9 mouse cellular contexts compared by ENCODE assay signal in genomic region chr11:102224686-102225085, GRCm38 (mm10). TPM values are rescaled to one million over a fixed set of nuclear protein-coding genes. Genes with fewer than 3 reads are reported as not detected.
DNase-seq lines count a peak whose midpoint lies in the region; ATAC-seq and TF ChIP-seq lines count a peak whose summit lies in the region.
"Had no signal": no experiment of that assay in that cellular context is flagged by ENCODE, and none has a peak within 500 bp of the region (broad histone marks: within the 10 kb centered on the region; RNA-seq: fewer than 3 reads in every experiment).

No protein-coding gene starts in this region.

- no peak overlapping the region for H3K27ac ChIP-seq in kidney, adult 2 months (ENCODE audit: insufficient read depth, low read depth, low read length)
- peak overlapping the region; percentile 42 for H3K27ac ChIP-seq in heart, embryonic 15.5 days
- H3K27ac ChIP-seq in liver, adult 2 months (replicated peaks; ENCODE audit: insufficient read depth, low read depth, low read length), result no peak overlapping the region
- H3K27ac ChIP-seq in stomach, embryonic 16.5 days (ENCODE audit: low read length), result peak overlapping the region; percentile 32; the same call in 1 of the 2 replicates
- H3K27ac ChIP-seq: macrophage had no signal

- no peak for TF ChIP-seq CTCF in kidney, adult 2 months (conservative IDR thresholded peaks at IDR 0.05; ENCODE audit: insufficient read depth, insufficient read length, low read depth, low read length)
- TF ChIP-seq CTCF in liver, adult 2 months (IDR thresholded peaks at IDR 0.05; ENCODE audit: low read depth, low read length), result no peak

- no peaks in the 10 kb centered on the region for H3K36me3 ChIP-seq in kidney, adult 2 months (ENCODE audit: control insufficient read depth, insufficient read depth, low read length)
- no peaks in the 10 kb centered on the region for H3K36me3 ChIP-seq in heart, embryonic 15.5 days
- H3K36me3 ChIP-seq in liver, adult 2 months (ENCODE audit: control insufficient read depth, insufficient read depth, low read length), result no peaks in the 10 kb centered on the region
- H3K36me3 ChIP-seq in stomach, embryonic 16.5 days (ENCODE audit: control insufficient read depth, insufficient read depth, low read length), result no peaks in the 10 kb centered on the region

- no peak for TF ChIP-seq POLR2A in kidney, adult 2 months (IDR thresholded peaks at IDR 0.05; ENCODE audit: low read depth, low read length)
- TF ChIP-seq POLR2A in liver, adult 2 months (IDR thresholded peaks at IDR 0.05; ENCODE audit: extremely low read depth, insufficient read depth, low read length), result no peak

- ATAC-seq in heart, embryonic 15.5 days (replicated peaks; ENCODE audit: insufficient number of reproducible peaks, insufficient read depth, low FRiP score, low read depth), result no peak
- ATAC-seq in stomach, embryonic 16.5 days (ENCODE audit: insufficient read depth, low FRiP score), result no peak

- 32% methylated on average over 22 of the region's 22 CpGs for WGBS in kidney, adult 2 months
- 10% methylated on average over 22 of the region's 22 CpGs for WGBS in heart, embryonic 15.5 days
- 37% methylated on average over 22 of the region's 22 CpGs for WGBS in liver, adult 2 months
- 15% methylated on average over 22 of the region's 22 CpGs for WGBS in stomach, embryonic 16.5 days

- H3K79me2 ChIP-seq in liver, adult 2 months (ENCODE audit: control insufficient read depth, insufficient read depth, low read length), result peaks cover 46% of the 10 kb centered on the region

- intact Hi-C loops in left cerebral cortex, postnatal 36 days (cut with DNase I), result loop anchor here (5.0 kb wide), 1 partner anchor 37 kb away; the partner anchor contains the start of genes G6pc3 and Lsm12

- H3K9ac ChIP-seq in heart, embryonic 15.5 days, result peak overlapping the region; percentile 19; the same call in 1 of the 2 replicates
- peak overlapping the region; percentile 48 for H3K9ac ChIP-seq in liver, adult 2 months (ENCODE audit: low read depth, low read length)
- H3K9ac ChIP-seq in stomach, embryonic 16.5 days (ENCODE audit: low read length), result peak overlapping the region; percentile 58

- peak; percentile 45 for DNase-seq in kidney, adult 2 months
- DNase-seq in kidney, adult 11 months, result no peak
- peak; percentile 77 for DNase-seq in adrenal gland, postnatal 25 days
- peak; percentile 47 for DNase-seq in liver, adult 2 months (ENCODE audit: extremely low read depth, low read depth, low spot score)
- DNase-seq in left cerebral cortex, postnatal 36 days (ENCODE audit: low spot score in 2 of 2), result no peak
- DNase-seq in gastrocnemius, adult 8-10 months (ENCODE audit: low spot score in 2 of 2), result no peak

- peak overlapping the region; percentile 17; the same call in 1 of the 2 replicates for H3K4me3 ChIP-seq in kidney, adult 2 months (ENCODE audit: insufficient read depth, low read depth, low read length)
- peak overlapping the region; percentile 26 for H3K4me3 ChIP-seq in heart, embryonic 15.5 days
- H3K4me3 ChIP-seq in liver, adult 2 months (ENCODE audit: insufficient read depth, low read depth, low read length), result peak overlapping the region; percentile 46; the same call in 1 of the 2 replicates
- H3K4me3 ChIP-seq in stomach, embryonic 16.5 days (replicated peaks; ENCODE audit: low read length), result peak overlapping the region; percentile 18

- H3K4me2 ChIP-seq in heart, embryonic 15.5 days, result peak overlapping the region; percentile 59
- peak overlapping the region; percentile 44 for H3K4me2 ChIP-seq in stomach, embryonic 16.5 days (ENCODE audit: low read depth, low read length)

- no peaks in the 10 kb centered on the region for H3K9me3 ChIP-seq in heart, embryonic 15.5 days (replicated peaks)
- H3K9me3 ChIP-seq in stomach, embryonic 16.5 days (replicated peaks; ENCODE audit: control insufficient read depth, low read length), result no peaks in the 10 kb centered on the region

- no peaks in the 10 kb centered on the region for H3K27me3 ChIP-seq in kidney, adult 2 months (replicated peaks; ENCODE audit: control insufficient read depth, insufficient read depth, low read length)
- H3K27me3 ChIP-seq in heart, embryonic 15.5 days, result no peaks in the 10 kb centered on the region
- H3K27me3 ChIP-seq in liver, adult 2 months (ENCODE audit: control insufficient read depth, insufficient read depth, low read length), result no peaks in the 10 kb centered on the region
- H3K27me3 ChIP-seq in stomach, embryonic 16.5 days (ENCODE audit: control insufficient read depth, insufficient read depth, low read length), result no peaks in the 10 kb centered on the region

- peaks cover 26% of the 10 kb centered on the region for H3K4me1 ChIP-seq in kidney, adult 2 months (ENCODE audit: control insufficient read depth, insufficient read depth, low read length)
- H3K4me1 ChIP-seq in heart, embryonic 15.5 days (replicated peaks), result peaks cover 93% of the 10 kb centered on the region
- H3K4me1 ChIP-seq in liver, adult 2 months (ENCODE audit: control insufficient read depth, insufficient read depth, low read length), result peaks cover 35% of the 10 kb centered on the region
- peaks cover 76% of the 10 kb centered on the region for H3K4me1 ChIP-seq in stomach, embryonic 16.5 days (ENCODE audit: control insufficient read depth, insufficient read depth, low read length)

RNA-seq across cellular contexts. Expression of gene Hdac5, which starts 5.3 kb away (rescaled TPM):
- 69.2 TPM in 2 replicates for polyA plus RNA-seq in kidney, adult 2 months (2012; rRNA removed)
- 79.9 and 117 TPM in 2 replicates for total RNA-seq in adrenal gland, postnatal 25 days (2021)
- 76.7 and 86.8 TPM in 2 replicates for polyA plus RNA-seq in heart, embryonic 15.5 days (2015; fragmentation: Nextera tagmentation; extraction: Ambion mirVana)
- 15.9 and 25.0 TPM in 2 replicates for total RNA-seq in liver, adult 2 months (2014; rRNA removed)
- 38.2 and 60.5 TPM in 2 replicates for polyA plus RNA-seq in liver, adult 2 months (2012; rRNA removed)
- 60.6 and 67.4 TPM in 2 replicates for polyA plus RNA-seq in stomach, embryonic 16.5 days (2015; fragmentation: Nextera tagmentation; extraction: Ambion mirVana)
- 100 to 1,000 TPM; 270 to 275 TPM for total RNA-seq in left cerebral cortex, postnatal 36 days (2021)
- 10 to 100 TPM; 77.5 to 86.2 (median 83.2) TPM for total RNA-seq in gastrocnemius, adult 8-10 months (2022)

RNA-seq across cellular contexts. Expression of gene BC030867, which starts 24.0 kb away (rescaled TPM):
- polyA plus RNA-seq in kidney, adult 2 months (2012; rRNA removed), result 0.41 and 0.81 TPM in 2 replicates
- total RNA-seq in adrenal gland, postnatal 25 days (2021), result 1.3 and 1.5 TPM in 2 replicates
- polyA plus RNA-seq in heart, embryonic 15.5 days (2015; fragmentation: Nextera tagmentation; extraction: Ambion mirVana), result 8.3 and 12.7 TPM in 2 replicates
- total RNA-seq in liver, adult 2 months (2014; rRNA removed), result 0.27 TPM in 1 of 2 replicates, not detected in the other
- 0.20 and 0.38 TPM in 2 replicates for polyA plus RNA-seq in liver, adult 2 months (2012; rRNA removed)
- polyA plus RNA-seq in stomach, embryonic 16.5 days (2015; fragmentation: Nextera tagmentation; extraction: Ambion mirVana), result 10.8 and 12.4 TPM in 2 replicates
- 1 to 10 TPM; 1.2 TPM for total RNA-seq in left cerebral cortex, postnatal 36 days (2021)
- total RNA-seq in gastrocnemius, adult 8-10 months (2022), result not detected

RNA-seq across cellular contexts. Expression of gene G6pc3, which starts 35.3 kb away (rescaled TPM):
- polyA plus RNA-seq in kidney, adult 2 months (2012; rRNA removed), result 127 and 138 TPM in 2 replicates
- total RNA-seq in adrenal gland, postnatal 25 days (2021), result 132 and 143 TPM in 2 replicates
- 20.9 and 23.3 TPM in 2 replicates for polyA plus RNA-seq in heart, embryonic 15.5 days (2015; fragmentation: Nextera tagmentation; extraction: Ambion mirVana)
- 2.8 and 3.6 TPM in 2 replicates for total RNA-seq in liver, adult 2 months (2014; rRNA removed)
- 17.1 and 25.9 TPM in 2 replicates for polyA plus RNA-seq in liver, adult 2 months (2012; rRNA removed)
- polyA plus RNA-seq in stomach, embryonic 16.5 days (2015; fragmentation: Nextera tagmentation; extraction: Ambion mirVana), result 28.0 and 28.7 TPM in 2 replicates
- 10 to 100 TPM; 56.1 to 67.2 TPM for total RNA-seq in left cerebral cortex, postnatal 36 days (2021)
- 10 to 100 TPM; 61.5 to 73.2 (median 63.8) TPM for total RNA-seq in gastrocnemius, adult 8-10 months (2022)

RNA-seq across cellular contexts. Expression of gene Lsm12, which starts 39.6 kb away (rescaled TPM):
- 33.0 and 39.6 TPM in 2 replicates for polyA plus RNA-seq in kidney, adult 2 months (2012; rRNA removed)
- 72.6 and 92.6 TPM in 2 replicates for total RNA-seq in adrenal gland, postnatal 25 days (2021)
- 74.6 and 83.4 TPM in 2 replicates for polyA plus RNA-seq in heart, embryonic 15.5 days (2015; fragmentation: Nextera tagmentation; extraction: Ambion mirVana)
- 11.4 and 14.1 TPM in 2 replicates for total RNA-seq in liver, adult 2 months (2014; rRNA removed)
- 24.3 and 24.5 TPM in 2 replicates for polyA plus RNA-seq in liver, adult 2 months (2012; rRNA removed)
- 79.2 and 85.4 TPM in 2 replicates for polyA plus RNA-seq in stomach, embryonic 16.5 days (2015; fragmentation: Nextera tagmentation; extraction: Ambion mirVana)
- total RNA-seq in left cerebral cortex, postnatal 36 days (2021), result 10 to 100 TPM; 58.0 to 58.7 TPM
- 100 to 1,000 TPM; 108 to 127 (median 111) TPM for total RNA-seq in gastrocnemius, adult 8-10 months (2022)

RNA-seq across cellular contexts. Expression of gene Asb16, which starts 43.9 kb away (rescaled TPM):
- polyA plus RNA-seq in kidney, adult 2 months (2012; rRNA removed), result 0.10 and 0.70 TPM in 2 replicates
- 0.36 TPM in 1 of 2 replicates, not detected in the other for total RNA-seq in adrenal gland, postnatal 25 days (2021)
- 0.05 and 0.06 TPM in 2 replicates for polyA plus RNA-seq in heart, embryonic 15.5 days (2015; fragmentation: Nextera tagmentation; extraction: Ambion mirVana)
- 0.09 TPM in 1 of 2 replicates, not detected in the other for total RNA-seq in liver, adult 2 months (2014; rRNA removed)
- 0.16 and 0.20 TPM in 2 replicates for polyA plus RNA-seq in liver, adult 2 months (2012; rRNA removed)
- polyA plus RNA-seq in stomach, embryonic 16.5 days (2015; fragmentation: Nextera tagmentation; extraction: Ambion mirVana), result 0.12 TPM in 1 of 2 replicates, not detected in the other
- total RNA-seq in left cerebral cortex, postnatal 36 days (2021), result 1 to 10 TPM; 1.2 to 1.7 TPM
- 10 to 100 TPM; 92.5 to 99.3 (median 93.6) TPM for total RNA-seq in gastrocnemius, adult 8-10 months (2022)
- polyA plus RNA-seq: macrophage had no signal

Comparison
In these comparisons a context has a peak if more than half of its experiments do, and no peak if none do; other contexts are left out.
1. DNase-seq: peak in kidney, adult 2 months (single experiment), adrenal gland, postnatal 25 days (single experiment) and liver, adult 2 months (single experiment); none in kidney, adult 11 months (single experiment), left cerebral cortex, postnatal 36 days (0 of 2) and gastrocnemius, adult 8-10 months (0 of 2).
2. H3K27ac ChIP-seq: peak in heart, embryonic 15.5 days (single experiment) and stomach, embryonic 16.5 days (single experiment); none in kidney, adult 2 months (single experiment) and liver, adult 2 months (single experiment).
3. RNA of gene G6pc3, which starts 35.3 kb away (total RNA-seq): 132 to 143 TPM in adrenal gland, postnatal 25 days, 56.1 to 67.2 TPM in left cerebral cortex, postnatal 36 days and 61.5 to 73.2 TPM in gastrocnemius, adult 8-10 months; 2.8 to 3.6 TPM in liver, adult 2 months; every median in the first group is over 10 times any median in the second.
4. Peak in every context shown above with its lines, with median percentiles within 50 percentile points of each other: H3K4me3 ChIP-seq and H3K9ac ChIP-seq.